Mouse (Mus musculus) urinary bladder, adult 2 months (tissue): ENCODE measurements around the gene Sirt3. TPM values are rescaled to one million over a fixed set of nuclear protein-coding genes. Genes with fewer than 3 reads are reported as not detected.
"Not testable (repeated sequence)": the region's sequence is repeated elsewhere in the genome, so short reads cannot be mapped to it uniquely, and the experiment has no call there.

Experiments
- DNase-seq: peaks from one replicate; pipeline ENCODE4 v3.0.0; 2022; ENCODE audit warnings: low spot score
- polyA plus RNA-seq: library from polyadenylated mRNA; depleted of rRNA; stranded (reverse); fragments of >200 nt; gene quantifications from 2 replicates; pipeline ENCODE4 v1.2.3, GENCODE M21; 2012

Sirt3 gene
- polyA plus RNA-seq, 1 experiment = 38.5 TPM

DNA sequence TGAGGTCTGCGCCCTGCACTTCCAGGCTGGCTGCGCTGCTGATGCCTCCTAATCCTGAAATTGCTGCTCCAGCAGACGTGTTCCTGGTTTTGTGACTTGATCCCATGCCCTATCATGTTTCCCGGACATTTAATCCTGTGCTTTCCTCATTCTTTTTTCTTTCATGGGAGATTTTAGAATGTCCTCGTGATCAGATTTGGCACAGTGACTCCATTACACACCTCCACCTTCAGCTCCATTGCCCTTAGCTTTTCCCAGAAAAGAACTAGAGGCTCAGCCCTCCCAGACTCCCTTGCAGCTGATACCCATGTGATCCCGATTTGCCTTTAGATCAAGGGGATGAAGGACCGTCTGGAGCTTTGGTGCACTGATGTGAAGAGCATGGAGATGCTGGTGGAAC is 15.8 kb upstream of the Sirt3 start:
- DNase-seq = no peak

DNA sequence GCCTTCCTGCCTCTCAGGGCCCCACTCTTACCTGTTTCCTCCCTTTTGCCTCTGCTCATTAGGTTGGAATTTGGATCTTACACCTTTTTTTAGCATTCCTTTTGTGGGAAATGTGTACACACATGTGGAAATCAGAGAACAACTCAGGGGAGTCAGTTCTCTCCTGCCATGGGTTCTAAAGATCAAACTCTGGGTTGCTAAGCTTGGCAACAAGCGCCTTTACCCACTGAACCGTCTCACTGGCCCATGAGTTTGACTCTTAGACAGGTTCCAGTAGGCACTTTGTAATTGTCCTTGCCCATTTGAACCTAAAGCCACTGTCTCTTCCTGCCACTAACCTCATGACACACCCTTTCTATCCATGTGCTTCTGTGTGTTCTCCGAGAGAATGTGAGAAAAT is 12.5 kb upstream of the Sirt3 start:
- no peak for DNase-seq

DNA sequence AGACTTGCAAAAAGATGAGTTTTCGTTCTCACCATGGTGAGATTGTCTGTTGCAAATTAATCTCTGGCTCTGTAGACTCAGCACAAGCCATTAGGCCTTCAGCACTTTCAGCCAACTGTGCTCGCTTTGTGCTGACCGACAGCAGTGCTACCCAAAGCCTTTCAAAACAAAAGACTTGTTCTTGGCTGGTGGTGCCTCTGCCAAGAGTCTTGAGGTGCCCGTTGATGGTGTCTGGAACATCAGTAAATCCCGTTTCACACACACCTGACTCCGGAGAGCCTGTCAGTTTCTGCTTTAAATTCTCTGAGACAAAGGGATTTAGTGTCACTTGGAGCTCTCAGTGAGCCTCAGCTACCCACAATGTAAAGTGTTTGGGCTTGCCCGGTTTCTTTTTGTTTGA is 11.9 kb upstream of the Sirt3 start:
- no peak for DNase-seq

DNA sequence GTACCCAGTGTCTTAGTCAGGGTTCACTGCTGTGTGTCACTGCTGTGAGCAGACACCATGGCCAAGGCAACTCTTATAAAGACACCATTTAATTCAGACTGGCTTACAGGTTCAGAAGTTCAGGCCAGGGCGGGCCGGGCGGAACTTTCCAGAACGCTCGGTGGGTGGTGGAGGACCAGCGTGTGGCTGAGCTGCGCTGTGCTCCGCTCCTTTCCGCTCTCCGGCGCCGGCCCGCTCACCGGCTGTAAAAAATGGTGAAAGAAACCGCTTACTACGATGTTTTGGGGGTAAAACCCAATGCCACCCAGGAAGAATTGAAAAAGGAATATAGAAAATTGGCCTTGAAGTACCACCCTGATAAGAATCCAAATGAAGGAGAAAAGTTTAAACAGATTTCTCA is 8.5 kb upstream of the Sirt3 start:
- not testable (repeated sequence) for DNase-seq

DNA sequence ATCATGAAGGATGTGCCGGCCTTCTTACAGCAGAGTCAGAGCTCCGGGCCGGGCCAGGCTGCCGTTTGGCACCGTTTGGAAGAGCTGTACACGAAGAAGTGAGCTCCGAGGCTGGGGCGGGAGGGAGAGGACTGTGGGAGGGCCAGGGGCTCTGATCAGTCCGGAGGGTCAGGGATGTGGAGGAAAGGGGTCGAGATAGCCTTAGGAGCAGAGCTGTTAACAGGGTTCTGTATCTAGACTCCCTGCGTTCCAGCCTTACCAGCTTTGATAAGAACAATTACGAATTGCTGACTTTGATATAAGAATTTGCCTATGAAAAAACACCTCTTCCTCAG is 327 bp upstream of the Sirt3 start:
- DNase-seq = no peak

DNA sequence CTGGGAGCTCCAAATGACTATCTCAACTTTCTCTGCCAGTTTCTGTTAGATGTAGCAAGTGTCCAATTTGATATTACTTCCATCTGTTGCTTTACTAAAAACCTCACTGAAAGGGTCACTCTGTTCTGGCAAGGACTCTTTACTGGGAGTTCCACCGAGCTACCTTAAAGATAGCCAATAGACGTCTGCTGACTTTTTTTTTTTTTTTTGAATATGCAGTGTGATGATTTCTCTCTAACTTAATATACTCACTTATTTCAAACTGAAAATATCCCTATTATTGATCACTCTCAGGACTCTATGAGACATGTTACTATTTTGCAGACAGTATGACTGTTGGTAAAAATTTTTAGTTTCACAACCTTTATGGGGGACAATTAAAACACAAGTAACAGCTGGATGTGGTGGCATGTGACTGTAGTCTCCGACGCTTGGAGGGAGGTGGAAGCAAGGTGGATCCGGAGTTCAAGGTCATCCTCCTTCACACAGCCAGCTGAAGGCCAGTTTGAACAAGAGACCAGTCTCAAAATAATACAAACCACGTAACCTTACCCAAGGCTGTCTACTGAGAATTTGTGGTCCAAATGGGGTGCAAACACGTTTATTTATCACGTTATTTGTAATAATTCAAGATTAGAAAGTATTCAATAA is 1.1 kb downstream of the Sirt3 start:
- DNase-seq = no peak

DNA sequence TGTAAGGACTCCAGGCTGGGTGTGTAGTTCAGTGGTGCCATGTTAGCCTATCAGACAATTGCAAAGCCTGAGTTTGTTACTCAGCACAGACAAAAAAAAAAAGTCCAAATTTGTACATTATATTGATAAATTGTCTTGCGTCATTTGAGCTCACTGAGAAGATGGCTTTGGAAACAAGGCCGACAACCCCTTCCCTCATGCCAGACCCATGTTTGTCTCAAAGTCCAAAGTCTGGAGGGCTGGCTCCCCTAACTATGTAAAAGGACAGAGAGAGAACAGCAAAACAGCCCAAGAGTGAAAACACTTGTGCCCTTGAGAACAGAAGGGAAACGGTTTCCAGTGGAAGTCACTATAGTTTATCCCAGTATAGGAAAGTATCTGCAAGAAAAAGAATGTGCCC is 1.7 kb downstream of the Sirt3 start:
- no peak for DNase-seq

DNA sequence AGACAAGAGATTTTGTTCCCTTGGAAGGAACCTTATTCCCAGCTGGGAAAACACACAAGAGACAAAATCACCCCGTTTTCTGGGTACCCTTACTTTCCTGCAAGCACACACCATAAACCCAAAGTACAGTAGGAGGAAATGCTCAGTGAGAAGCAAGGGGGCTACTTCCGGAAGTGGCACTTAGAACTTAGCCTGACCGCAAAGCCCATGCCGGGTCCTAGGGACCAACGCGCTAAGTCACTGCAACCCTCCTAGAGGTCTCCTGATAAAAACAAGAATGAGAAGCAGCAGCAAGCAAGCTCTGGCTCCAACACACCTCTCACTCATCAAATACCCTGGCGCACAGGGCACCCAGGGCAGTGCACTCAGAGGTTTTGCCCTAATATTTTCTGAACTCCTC is 2.8 kb downstream of the Sirt3 start:
- DNase-seq = no peak

DNA sequence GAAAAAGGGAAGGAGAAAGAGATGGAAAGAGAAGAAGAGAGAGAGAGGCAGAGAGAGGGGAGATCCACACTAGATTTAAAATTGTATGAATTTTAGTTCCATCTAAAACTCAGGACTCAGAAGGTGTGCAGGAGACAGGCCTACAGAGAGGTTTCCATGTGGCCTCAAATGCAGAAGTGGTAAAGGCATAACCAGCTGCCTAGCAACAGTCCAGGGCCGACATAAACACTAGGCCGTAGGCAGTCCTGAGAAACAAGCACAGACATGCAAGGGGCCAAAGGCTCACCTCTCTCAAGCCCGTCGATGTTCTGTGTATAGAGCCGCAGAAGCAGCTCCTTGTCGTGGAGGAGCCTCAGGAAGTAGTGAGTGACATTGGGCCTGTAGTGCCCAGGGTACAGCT is 4.7 kb downstream of the Sirt3 start:
- DNase-seq = no peak

DNA sequence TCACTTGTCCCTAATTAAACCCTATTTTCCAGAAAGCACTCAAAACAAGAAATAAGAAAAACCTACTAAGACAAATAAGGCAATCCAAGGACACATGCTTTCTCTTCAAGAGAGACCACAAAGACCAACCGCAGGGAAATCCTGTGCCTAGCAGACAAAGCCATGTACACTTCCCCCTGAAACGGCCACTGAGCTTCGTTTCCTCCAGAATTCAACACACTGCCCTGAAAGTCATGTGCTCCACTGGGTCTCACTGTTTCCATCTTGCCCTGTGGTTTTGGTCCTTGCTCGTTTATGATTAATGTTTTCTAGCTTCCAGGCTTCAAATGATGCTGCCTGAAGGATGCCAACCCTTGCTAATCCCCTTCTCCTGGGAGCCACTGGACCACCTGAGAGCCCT is 7.9 kb downstream of the Sirt3 start:
- DNase-seq = no peak

DNA sequence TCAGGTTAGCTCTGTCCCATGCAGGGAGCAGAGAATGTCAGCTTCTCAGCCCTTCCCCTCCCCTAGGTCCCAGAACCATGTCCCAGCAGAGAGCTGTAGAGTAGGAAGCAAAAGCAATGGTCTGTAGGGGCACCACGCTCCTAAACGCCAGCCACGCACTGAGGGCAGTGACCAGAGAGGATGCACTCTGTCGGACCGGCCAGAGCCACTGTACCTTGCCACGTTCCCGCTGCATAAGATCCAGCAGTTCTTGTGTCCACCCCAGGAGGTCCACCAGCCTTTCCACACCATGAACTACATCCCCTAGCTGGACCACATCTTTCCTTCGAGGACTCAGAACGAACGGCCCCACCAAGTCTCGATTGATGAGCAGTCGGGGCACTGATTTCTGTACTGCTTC is 17.3 kb downstream of the Sirt3 start:
- DNase-seq = no peak

DNA sequence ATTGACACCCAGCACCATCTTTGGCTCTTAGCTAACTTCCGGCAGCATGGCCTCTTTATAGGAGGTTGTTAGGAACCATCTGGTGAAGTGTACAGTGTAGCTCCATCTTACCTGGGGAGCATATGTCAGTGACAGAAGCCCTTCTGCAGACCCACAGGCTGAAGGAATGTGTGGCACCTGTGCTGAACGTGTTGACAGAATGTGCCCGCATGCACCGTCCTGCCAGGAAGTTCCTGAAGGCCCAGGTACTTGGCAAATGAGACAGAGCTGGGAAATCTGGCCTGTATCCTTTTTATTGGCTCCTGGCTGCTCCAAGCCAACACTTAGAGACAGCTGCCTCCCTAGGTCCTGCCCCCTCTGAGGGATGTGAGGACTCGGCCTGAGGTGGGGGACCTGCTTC is 21.4 kb downstream of the Sirt3 start:
- DNase-seq = no peak

DNA sequence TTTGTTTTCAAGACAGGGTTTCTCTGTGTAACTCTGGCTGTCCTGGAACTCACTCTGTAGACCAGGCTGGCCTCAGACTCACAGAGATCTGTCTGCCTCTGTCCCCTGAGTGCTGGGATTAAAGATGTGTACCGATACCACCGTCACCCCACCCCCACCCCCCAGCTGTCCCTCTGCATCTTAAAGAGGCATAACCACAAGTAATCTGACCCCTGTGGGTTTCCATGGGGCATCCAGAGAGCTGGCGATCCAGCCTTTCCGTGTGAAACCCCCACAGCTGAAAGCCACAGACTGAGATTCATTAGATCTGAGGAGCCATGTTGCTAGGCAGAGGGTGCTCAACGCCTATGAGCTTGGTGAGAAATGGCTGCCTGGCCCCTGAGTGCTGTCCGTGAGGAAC is 22.1 kb downstream of the Sirt3 start:
- no peak for DNase-seq

DNA sequence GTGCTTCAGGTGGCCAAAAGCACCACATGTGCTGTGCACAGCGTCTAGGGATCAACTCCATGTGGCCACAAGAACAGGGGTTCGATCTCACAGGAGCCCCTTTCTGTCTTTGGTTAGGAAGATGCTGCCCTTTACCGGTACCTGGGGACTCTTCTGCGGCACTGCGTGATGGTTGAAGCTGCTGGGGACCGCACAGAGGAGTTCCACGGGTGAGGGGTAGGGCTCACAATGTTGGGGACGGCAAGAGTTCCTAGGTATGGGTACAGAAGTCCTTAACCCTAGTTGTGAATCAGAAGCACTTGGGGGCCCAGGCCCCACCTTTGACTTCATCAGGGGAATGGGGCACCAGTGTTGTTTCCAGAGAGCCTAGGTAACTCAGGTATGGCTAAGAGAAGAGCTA is 23.4 kb downstream of the Sirt3 start:
- DNase-seq = no peak

DNA sequence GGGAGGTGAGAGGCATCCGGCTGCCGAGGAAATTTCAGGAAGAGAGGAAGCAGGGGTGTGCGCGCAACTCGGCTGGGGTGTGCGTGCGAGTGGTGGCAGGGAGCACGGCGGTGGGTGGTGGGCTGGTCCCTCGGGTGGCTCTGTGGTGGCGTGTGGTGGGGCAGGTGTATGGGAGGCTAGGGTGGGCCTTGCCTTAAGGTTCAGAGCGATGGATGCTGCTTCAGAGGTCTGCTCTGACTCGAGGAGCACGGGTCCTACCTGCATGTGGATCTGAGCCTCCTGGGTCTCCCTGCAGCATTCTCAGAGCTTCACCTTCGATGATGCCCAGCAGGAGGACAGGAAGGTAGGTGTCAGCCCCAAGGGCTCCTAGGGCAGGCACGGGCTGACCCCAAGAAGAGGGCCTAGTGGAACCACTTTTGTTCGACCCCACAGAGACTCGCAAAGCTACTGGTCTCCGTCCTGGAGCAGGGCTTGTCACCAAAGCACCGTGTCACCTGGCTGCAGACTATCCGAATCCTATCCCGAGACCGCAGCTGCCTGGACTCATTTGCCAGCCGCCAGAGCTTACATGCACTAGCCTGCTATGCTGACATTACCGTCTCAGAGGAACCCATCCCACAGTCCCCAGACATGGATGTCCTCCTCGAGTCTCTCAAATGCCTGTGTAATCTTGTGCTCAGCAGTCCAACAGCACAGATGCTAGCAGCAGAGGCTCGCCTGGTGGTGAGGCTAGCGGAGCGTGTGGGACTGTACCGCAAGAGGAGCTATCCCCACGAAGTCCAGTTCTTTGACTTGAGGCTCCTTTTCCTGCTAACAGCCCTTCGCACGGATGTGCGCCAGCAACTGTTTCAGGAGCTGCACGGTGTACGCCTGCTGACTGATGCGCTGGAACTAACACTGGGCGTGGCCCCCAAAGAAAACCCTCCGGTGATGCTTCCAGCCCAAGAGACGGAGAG is 24.3 kb downstream of the Sirt3 start, which contains the start of gene Bet1l:
Gene Bet1l (minus strand): TSS at position 28 of the 956 bp plus-strand sequence.
- no peak for DNase-seq

DNA sequence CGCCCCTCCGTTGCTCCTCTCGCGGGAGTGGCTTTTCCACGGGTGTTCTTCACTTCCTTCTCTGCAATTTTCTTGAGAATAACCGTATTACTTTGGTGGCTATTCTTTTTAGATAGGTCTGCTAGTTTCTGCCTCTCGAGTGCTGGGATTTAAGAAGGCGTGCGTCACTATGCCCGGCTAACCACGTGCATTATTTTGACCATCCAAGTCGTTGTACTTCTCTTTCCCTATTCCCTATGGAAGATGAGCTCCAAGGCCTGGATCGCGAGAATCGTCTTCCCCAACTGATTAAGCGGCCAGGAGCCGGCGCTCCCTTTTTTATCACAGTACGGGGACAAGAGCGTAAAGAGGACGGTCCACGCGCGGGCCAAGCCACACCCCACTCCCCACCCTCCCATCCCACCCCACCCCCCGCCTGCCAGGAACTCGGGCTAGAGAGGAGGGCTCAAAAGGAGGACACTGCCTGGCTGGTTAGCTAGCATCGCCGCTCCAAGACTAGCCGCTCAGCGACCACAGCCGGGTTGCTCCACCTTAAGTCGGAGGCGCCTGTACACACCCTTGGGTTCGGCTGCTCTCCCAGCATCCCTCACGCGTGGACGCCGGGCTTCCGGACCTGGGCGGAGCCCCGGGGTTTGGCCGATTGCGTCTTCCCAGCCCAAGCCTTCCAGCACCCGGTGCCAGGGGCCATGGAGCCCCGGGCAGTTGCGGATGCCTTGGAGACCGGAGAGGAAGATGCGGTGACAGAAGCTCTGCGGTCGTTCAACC is 25.1 kb downstream of the Sirt3 start, which contains the start of gene Ric8a:
Gene Ric8a (plus strand): TSS at position 173 of the 765 bp plus-strand sequence.
- DNase-seq = peak; percentile 91

DNA sequence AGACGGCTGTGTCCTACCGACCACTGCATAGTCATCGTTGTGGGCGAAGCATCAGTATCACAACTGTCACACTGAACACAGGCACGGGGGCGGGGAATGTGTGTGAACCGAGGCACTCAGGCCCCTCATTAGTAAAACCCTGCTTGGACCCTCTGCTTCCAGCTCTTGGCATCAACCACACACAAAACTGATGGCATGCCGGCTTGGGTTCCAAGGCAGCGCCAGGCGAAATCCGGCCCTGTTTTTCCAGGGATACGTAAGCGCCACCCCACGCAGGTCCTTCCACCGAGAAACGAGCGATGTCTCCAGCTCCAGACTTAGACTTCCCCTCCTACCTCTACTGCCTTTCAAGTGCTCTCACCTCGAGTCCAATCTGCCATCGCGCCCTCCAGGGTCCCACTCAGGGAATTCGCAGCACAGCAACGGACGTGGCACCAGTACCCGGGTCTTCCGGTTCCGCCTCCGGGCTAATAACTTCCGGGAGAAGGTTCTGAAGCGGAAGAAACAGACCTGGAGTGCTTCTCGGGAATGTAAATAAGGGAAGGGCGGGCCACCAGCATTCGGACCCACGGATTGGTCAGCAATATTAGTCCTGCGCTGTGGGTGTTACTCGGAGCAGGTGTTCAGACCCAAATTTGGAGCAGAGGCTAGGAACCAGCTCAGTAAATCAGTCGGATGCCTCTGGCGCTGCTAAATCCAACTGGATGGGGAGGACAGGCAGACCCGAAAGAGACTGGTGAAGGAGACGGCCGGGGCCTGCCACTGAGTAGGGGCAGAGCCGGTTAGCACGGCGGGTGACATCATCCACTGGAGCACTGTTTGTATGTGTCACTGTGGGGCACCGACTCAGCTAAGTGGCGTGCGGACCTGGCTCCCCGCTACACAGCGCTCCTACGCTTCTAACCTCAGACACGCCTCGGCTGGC is 26.0 kb downstream of the Sirt3 start, which contains the start of gene Gm45785:
Gene Gm45785 (minus strand): TSS at position 472 of the 925 bp plus-strand sequence.
- DNase-seq = peak; percentile 78

DNA sequence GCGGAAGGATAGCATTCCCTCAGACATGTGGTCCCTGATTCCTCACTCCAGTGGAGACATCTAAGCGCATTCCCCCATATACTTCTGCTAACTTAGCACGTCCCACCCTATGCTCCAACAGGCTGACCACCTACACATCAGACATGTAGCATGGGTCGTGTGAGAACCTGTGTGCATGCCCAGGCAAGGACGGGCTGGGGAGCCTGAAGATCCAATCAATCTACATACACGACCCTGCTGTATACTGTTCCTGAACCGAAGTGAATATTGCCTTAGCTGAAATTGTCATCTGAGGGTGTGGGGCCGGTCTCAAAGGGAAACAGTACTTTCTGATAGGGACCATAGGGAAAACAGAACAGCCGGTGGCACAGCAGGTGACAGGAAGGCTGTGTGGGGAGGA is 26.9 kb downstream of the Sirt3 start:
- no peak for DNase-seq

DNA sequence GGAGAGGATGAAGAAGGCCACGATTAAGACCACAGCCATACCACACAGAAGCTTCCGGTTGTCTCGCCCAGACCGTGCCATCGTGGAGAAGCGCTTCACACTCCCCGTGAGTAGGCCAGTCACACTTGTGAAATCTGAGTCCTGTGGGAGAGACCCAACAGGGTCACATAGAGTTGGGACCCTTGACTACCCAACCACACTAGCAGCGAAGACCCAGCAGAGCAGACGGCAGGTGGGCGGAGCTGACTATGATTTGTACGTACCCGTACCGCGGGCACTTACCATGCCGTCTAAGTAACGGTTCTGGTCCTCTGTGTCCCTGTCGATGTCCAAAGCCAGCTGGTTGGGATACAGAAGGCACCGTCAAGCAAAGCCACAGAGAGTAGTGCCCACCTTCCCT is 27.6 kb downstream of the Sirt3 start:
- no peak for DNase-seq

DNA sequence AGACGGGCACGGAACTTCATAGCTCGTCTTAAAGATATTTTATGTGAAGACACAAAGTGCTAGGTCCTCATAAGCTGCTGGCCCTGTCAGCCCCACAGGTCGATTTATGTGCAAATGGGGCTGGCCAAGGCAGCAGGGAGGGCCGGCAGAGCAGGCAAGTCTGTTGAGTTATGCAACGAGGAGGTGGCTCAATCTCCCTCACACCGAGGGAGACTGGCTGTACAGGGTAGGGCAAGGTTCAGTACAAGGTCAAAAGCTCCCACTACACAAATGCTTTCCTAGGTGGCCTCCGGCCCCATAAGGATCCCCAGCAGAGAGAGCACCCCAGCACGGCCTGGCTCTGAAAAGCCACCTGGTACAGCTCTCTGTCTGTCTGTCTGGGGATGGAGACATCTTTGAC is 28.7 kb downstream of the Sirt3 start:
- DNase-seq = no peak

DNA sequence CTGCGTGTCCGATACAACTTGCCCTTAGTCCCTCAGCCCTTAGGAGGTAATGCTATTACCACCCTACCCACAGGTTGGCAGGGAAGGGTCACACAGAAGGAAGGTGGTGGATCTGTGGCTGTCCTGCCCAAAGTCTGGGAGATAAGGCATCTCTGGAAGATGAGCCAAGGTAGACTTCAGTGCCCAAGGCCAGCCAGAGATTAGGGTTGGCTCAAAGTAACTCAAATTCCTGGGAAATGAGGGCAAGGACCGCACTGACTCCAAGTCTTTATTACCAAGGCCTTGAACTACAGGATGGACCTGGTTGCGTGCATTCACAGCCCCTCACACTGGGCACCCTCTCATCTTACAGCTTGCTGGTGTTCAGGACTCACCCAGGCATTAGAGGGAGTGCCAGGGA is 30.2 kb downstream of the Sirt3 start:
- DNase-seq = no peak
